Mouse (Mus musculus): ENCODE data around the gene Gm11492. TPM values are rescaled to one million over a fixed set of nuclear protein-coding genes. Genes with fewer than 3 reads are reported as not detected.

Gm11492 gene
- total RNA-seq, 2 experiments from 2014 or later, result not detected

GRCm38 (mm10) chr11:87568255-87568953 lies 2.0 kb downstream of the Gm11492 start, which contains the start of gene Sept4:
Gene Sept4 (plus strand): TSS chr11:87568903.
- no peak for DNase-seq (ENCODE audit: low spot score in 2 of 2)
- no peak for TF ChIP-seq CTCF (conservative IDR thresholded peaks at IDR 0.05)
- no peak within 1 kb of the TSS for H3K27ac ChIP-seq
- no peak within 1 kb of the TSS for H3K4me3 ChIP-seq

- DNase-seq (ENCODE audit: low spot score in 2 of 2), result no peak
- H3K27ac ChIP-seq, result no peak overlapping the region
- H3K4me3 ChIP-seq, result no peak overlapping the region
- no peak for TF ChIP-seq CTCF (conservative IDR thresholded peaks at IDR 0.05)
Measured at GRCm38 (mm10) chr11:87570743-87571142, 4.3 kb downstream of the Gm11492 start.

DNA sequence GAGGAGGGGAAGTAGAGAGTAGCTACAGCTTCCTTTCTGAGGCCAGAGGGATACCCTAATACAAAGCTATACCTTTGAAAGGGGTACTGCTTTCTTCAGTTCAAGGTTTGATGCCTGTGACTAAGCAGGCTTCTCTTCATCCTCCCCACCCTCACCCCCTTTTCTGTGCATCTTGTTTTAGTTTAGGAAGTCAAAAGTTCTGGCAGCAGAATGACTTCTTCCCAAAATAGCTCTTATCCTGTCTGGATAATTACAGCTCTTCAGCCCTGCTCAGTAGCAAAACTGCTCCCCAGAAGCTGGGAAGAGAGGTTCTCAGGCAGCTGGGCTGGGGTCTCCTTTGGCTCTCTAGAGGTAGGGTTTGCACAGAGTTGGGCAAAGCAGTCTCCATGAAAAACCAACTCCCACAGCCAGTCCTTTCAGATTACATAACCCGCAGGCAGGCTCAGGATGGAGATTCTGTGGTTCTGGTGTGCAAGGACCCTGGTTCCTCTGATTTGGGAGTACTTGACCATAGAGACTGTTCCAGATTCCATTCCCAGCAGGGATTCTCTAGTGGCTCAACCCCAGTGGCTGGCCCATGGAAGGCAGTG lies 5.0 kb downstream of the Gm11492 start:
- H3K27ac ChIP-seq, result peak overlapping the region; percentile 40; the same call in 1 of the 2 replicates
- no peak overlapping the region for H3K4me3 ChIP-seq
- DNase-seq (ENCODE audit: low spot score in 2 of 2), result no peak
- no peak for TF ChIP-seq CTCF (conservative IDR thresholded peaks at IDR 0.05)

- no peak for TF ChIP-seq CTCF (conservative IDR thresholded peaks at IDR 0.05)
- Histone ChIP-seq H3K27ac (no peak overlapping the region), H3K4me3 (no peak overlapping the region)
- no peak for DNase-seq (ENCODE audit: low spot score in 2 of 2)
Measured at GRCm38 (mm10) chr11:87573751-87574150, 7.3 kb downstream of the Gm11492 start.

- Histone ChIP-seq H3K27ac (no peak overlapping the region), H3K4me3 (no peak overlapping the region)
- DNase-seq (ENCODE audit: low spot score in 2 of 2), result no peak
- TF ChIP-seq CTCF (conservative IDR thresholded peaks at IDR 0.05), result no peak
Measured at GRCm38 (mm10) chr11:87574520-87575180, 8.2 kb downstream of the Gm11492 start.

- DNase-seq (ENCODE audit: low spot score in 2 of 2), result no peak
- H3K27ac ChIP-seq, result peak overlapping the region; percentile 94
- H3K4me3 ChIP-seq, result peak overlapping the region; percentile 91
- TF ChIP-seq CTCF (conservative IDR thresholded peaks at IDR 0.05), result no peak
Measured at GRCm38 (mm10) chr11:87577601-87578248, 11.3 kb downstream of the Gm11492 start.

DNA sequence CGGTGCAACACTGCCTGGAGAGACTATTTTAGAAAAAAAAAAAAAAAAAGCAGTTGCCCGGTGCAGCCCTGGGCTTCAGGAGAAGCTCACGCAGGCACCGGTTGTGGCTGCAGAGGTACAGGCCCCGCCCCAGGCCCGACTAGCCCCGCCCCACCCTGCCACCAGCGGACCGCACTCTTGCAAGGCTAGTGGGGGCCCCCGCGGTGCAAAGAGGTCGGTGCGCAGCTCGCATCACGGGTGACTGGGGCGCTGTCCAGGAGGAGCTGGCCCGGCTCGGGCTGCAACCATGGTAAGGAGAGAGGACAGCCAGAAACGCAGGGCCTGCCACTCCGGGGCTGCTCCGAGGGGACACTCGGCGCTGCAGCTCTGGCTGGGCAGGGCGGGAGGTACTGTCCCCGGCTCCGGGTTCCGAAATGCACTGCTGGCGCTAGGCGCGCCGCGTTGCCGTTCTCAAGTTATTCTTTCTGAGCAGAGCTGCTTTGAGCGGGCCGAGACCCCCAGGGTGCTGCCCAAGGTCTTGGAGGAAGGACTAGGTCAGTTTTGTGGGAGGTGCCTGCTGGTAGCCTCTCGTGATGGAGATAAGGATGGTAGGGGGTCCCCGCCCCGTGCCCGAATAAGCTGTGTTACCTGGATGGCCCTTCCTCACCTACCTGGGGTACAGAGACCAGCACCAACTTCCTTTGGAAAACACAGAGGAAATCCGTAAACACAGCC lies 12.0 kb downstream of the Gm11492 start:
- TF ChIP-seq CTCF (conservative IDR thresholded peaks at IDR 0.05), result no peak
- peak; percentile 63 to 68 for DNase-seq (ENCODE audit: low spot score in 2 of 2)
- Histone ChIP-seq H3K4me3 (peak overlapping the region; percentile 91), H3K27ac (peak overlapping the region; percentile 94)

GRCm38 (mm10) chr11:87578963-87579601 lies 12.6 kb downstream of the Gm11492 start:
- peak overlapping the region; percentile 94 for H3K27ac ChIP-seq
- H3K4me3 ChIP-seq, result peak overlapping the region; percentile 91
- no peak for DNase-seq (ENCODE audit: low spot score in 2 of 2)
- TF ChIP-seq CTCF (conservative IDR thresholded peaks at IDR 0.05), result peak; percentile 49

DNA sequence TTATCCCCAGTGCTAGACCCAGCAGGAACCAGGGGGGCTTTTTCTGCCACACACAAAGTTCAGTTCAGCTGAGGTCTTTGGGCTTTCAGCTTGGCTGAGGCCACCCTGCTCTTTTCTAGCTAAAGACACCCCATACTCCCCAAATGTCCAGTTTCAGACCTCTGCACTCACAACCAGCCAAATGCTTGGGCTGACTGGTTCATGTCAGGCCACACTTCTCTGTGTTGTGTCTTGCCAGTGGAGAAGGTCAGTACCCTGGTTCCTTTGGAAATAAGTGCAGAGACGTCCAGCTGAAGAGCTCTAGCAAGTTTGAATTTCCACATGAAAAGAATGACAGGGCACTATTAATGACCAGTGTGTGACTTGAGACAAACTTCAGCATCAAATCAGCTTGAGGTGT lies 13.3 kb downstream of the Gm11492 start:
- no peak for DNase-seq (ENCODE audit: low spot score in 2 of 2)
- Histone ChIP-seq H3K4me3 (peak overlapping the region; percentile 91), H3K27ac (peak overlapping the region; percentile 94)
- no peak for TF ChIP-seq CTCF (conservative IDR thresholded peaks at IDR 0.05)

GRCm38 (mm10) chr11:87580543-87581085 lies 14.2 kb downstream of the Gm11492 start:
- H3K27ac ChIP-seq, result peak overlapping the region; percentile 94
- no peak for TF ChIP-seq CTCF (conservative IDR thresholded peaks at IDR 0.05)
- DNase-seq (ENCODE audit: low spot score in 2 of 2), result no peak
- H3K4me3 ChIP-seq, result peak overlapping the region; percentile 32

GRCm38 (mm10) chr11:87581161-87581865 lies 14.9 kb downstream of the Gm11492 start:
- peak overlapping the region; percentile 32 for H3K4me3 ChIP-seq
- peak overlapping the region; percentile 94 for H3K27ac ChIP-seq
- DNase-seq (ENCODE audit: low spot score in 2 of 2), result no peak
- no peak for TF ChIP-seq CTCF (conservative IDR thresholded peaks at IDR 0.05)
